Mouse (Mus musculus) kidney, adult 2 months (tissue): ENCODE data around the gene Fam3c.

Source experiments
- CTCF ChIP-seq: fragments of 200-500 bp; conservative IDR thresholded peaks from 2 replicates; pipeline ENCODE4 v1.5.1; 2011; ENCODE audit warnings: low read depth, mild to moderate bottlenecking, control low read depth, low read length, moderate library complexity, mixed read lengths; ENCODE audit not compliant: insufficient read depth, insufficient read length
- POLR2A ChIP-seq: fragments of 200-500 bp; IDR thresholded peaks from one replicate; pipeline ENCODE4 v1.6.1; 2011; ENCODE audit warnings: low read depth, low read length, control low read depth

GRCm38 (mm10) chr6:22363590-22363989 is 7.5 kb upstream of the Fam3c start:
- TF ChIP-seq CTCF = no peak
- TF ChIP-seq POLR2A = no peak
